Mouse (Mus musculus) C2C12 (cell line): ENCODE results near the gene Max. TPM values are rescaled to one million over a fixed set of nuclear protein-coding genes. Genes with fewer than 3 reads are reported as not detected.

Experiments
- H3K27me3 ChIP-seq: one replicate; pipeline ENCODE4 v1.6.1; 2011; ENCODE audit not compliant: control insufficient read depth, insufficient read depth, insufficient read length
- H3K36me3 ChIP-seq: one replicate; pipeline ENCODE4 v1.6.1; 2011; ENCODE audit not compliant: control insufficient read depth, insufficient read depth
- H3K4me3 ChIP-seq: one replicate; pipeline ENCODE4 v1.5.1; 2011; ENCODE audit warnings: mild to moderate bottlenecking, control low read depth; ENCODE audit not compliant: poor library complexity, insufficient read depth, severe bottlenecking
- H3K79me2 ChIP-seq: one replicate; pipeline ENCODE4 v1.6.1; 2011; ENCODE audit not compliant: control insufficient read depth, insufficient read depth
- H3K79me3 ChIP-seq: one replicate; pipeline ENCODE4 v1.6.1; 2011; ENCODE audit warnings: low read depth, control low read depth
- H3ac ChIP-seq: one replicate; pipeline ENCODE3; 2011; ENCODE audit warnings: low read depth; ENCODE audit not compliant: control insufficient read depth, insufficient read length
- CEBPB ChIP-seq: IDR thresholded peaks from one replicate; pipeline ENCODE4 v1.6.1; 2011; ENCODE audit warnings: low read depth, mild to moderate bottlenecking, control low read depth, moderate library complexity
- CTCF ChIP-seq: IDR thresholded peaks from one replicate; pipeline ENCODE4 v1.5.1; 2011; ENCODE audit not compliant: control insufficient read depth, insufficient read depth, insufficient read length
- FOSL1 ChIP-seq: IDR thresholded peaks from one replicate; pipeline ENCODE4 v1.8.0; 2011; ENCODE audit warnings: mild to moderate bottlenecking, low read length; ENCODE audit not compliant: poor library complexity, insufficient read depth, severe bottlenecking
- MAX ChIP-seq: IDR thresholded peaks from one replicate; pipeline ENCODE4 v1.6.1; 2011; ENCODE audit warnings: mild to moderate bottlenecking, control low read depth
- MYOD1 ChIP-seq: IDR thresholded peaks from one replicate; pipeline ENCODE4 v1.6.1; 2011; ENCODE audit warnings: low read depth; ENCODE audit not compliant: control insufficient read depth, insufficient read length
- MYOG ChIP-seq: IDR thresholded peaks from one replicate; pipeline ENCODE4 v1.6.1; 2011; ENCODE audit not compliant: control insufficient read depth, insufficient read length; ENCODE audit errors: extremely low read depth
- USF1 ChIP-seq: IDR thresholded peaks from one replicate; pipeline ENCODE4 v1.6.1; 2011; ENCODE audit warnings: low read depth, mild to moderate bottlenecking, control low read depth, moderate library complexity
- polyA plus RNA-seq: library from polyadenylated mRNA; unstranded; fragments of >200 nt; fragmentation: generic; extraction: Trizol; gene quantifications from one replicate; pipeline ENCODE4 v1.2.1, GENCODE M21; 2012; ENCODE audit warnings: missing spikeins

The Max gene
- polyA plus RNA-seq, 1 experiment: 52.9 TPM

DNA sequence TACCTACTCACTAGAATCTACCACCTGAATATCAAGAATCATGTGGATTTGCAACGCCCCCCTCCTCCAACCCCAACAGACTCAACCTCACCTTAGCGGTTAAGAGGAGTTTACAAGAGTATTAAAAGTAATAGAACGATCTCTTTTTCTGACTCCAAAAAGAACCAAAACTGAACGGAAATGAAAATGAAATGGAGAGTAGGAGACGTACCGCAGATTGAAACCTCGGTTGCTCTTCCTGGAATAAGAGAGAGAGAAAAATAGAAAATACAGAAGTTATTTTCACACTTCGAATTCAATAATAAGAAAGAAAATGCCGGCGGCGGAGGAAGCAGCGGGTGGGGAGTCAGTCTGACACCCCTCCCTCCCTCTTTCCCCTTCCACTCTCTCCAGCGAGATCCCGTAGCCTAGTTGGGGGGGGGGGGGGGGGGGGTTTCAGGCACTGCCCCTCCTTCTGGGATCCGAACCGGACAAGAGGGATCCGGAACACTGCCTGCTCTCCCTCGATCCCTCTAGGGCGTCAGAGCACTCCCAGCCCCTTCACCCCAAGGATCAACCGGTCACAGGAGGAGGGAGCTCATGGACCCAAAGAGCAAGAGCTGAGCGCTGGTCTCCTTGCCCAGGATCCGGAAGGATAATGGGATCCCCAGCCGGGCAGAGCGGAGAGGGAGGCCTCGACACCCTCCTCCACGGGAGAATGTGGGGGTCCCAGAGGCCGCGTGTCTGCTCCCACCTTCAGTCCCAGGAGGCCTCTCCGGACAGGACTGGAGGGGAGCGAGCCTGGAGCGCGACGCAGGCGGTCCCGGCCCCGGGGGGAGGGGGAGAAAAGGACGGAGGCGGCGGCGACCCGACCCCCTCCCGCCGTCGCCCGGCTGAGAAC, 709 bp downstream of the Max start:
- Histone ChIP-seq H3K79me3 (peaks cover 41% of the 10 kb centered on the region), H3K79me2 (peaks cover 57% of the 10 kb centered on the region), H3K36me3 (peaks cover 23% of the 10 kb centered on the region), H3K27me3 (no peaks in the 10 kb centered on the region), H3ac (peak overlapping the region; percentile 80), H3K4me3 (peak overlapping the region; percentile 89)
- TF ChIP-seq FOSL1: no peak

DNA sequence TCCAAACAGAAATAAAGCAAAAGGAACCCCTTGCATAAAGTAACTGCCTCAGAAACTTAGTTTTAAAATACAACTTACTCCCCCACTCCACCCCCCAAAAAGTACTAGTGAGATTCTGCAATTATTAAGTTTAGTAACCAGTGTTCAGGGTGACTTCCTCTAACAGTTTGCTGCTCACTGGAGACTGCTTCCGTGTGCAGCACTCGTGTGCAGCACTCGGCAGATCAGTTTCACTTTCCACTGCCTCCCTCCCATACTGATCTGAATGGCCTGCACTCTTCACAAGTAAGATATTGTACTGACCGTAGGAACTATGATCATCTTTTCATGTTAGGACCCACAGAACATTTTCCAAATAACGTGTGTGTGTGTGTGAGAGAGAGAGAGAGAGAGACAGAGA, 4.3 kb downstream of the Max start:
- no peak overlapping the region for H3K4me3 ChIP-seq
- H3K36me3 ChIP-seq: peaks cover 53% of the 10 kb centered on the region
- H3K79me3 ChIP-seq: peaks cover 45% of the 10 kb centered on the region
- H3K79me2 ChIP-seq: peaks cover 84% of the 10 kb centered on the region
- H3ac ChIP-seq: no peak overlapping the region
- H3K27me3 ChIP-seq: no peaks in the 10 kb centered on the region
- TF ChIP-seq CEBPB (no peak), CTCF (no peak), FOSL1 (no peak), MAX (no peak), USF1 (no peak), MYOG (no peak), MYOD1 (no peak)

DNA sequence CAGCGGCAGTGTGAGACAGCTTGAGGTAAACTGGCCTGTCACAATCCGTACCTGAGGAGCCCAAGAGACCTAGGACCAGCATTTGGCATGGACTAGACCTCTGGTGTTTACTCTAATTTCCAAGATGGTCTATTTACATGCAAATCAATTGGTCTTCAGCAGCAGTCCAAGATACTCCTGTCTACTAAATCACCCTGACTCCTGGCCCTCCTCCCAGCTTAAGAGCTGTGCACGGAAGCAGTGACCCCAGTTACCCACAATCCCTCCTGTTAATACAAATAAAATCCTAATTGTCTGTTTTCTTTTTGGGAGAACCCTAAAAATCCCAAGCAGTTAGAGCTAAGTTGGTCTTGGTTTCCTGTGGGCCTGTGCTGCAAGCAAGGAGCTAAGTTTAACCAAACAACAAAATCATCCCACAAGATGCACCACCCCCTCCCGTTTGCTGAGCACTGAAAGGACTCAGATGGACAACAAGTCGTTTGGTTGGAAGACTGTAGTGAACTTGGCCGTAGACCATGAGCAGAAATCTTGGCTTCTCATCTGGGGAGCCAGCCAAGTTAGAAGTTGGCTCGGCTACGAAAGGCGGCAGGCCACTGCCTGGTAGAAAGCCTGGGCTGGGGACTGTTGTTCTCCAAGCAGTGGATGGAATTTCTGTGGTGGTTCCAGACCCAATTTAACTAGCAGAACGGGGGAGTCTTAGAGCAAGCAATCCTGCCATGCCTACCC, 7.1 kb downstream of the Max start:
- Histone ChIP-seq H3ac (no peak overlapping the region), H3K4me3 (no peak overlapping the region), H3K79me3 (peaks cover 27% of the 10 kb centered on the region), H3K36me3 (peaks cover 77% of the 10 kb centered on the region), H3K27me3 (no peaks in the 10 kb centered on the region), H3K79me2 (peaks cover 62% of the 10 kb centered on the region)
- TF ChIP-seq MAX: no peak
- TF ChIP-seq MYOG: no peak
- TF ChIP-seq USF1: no peak
- TF ChIP-seq CEBPB: no peak
- no peak for TF ChIP-seq MYOD1
- TF ChIP-seq FOSL1: no peak
- no peak for TF ChIP-seq CTCF

DNA sequence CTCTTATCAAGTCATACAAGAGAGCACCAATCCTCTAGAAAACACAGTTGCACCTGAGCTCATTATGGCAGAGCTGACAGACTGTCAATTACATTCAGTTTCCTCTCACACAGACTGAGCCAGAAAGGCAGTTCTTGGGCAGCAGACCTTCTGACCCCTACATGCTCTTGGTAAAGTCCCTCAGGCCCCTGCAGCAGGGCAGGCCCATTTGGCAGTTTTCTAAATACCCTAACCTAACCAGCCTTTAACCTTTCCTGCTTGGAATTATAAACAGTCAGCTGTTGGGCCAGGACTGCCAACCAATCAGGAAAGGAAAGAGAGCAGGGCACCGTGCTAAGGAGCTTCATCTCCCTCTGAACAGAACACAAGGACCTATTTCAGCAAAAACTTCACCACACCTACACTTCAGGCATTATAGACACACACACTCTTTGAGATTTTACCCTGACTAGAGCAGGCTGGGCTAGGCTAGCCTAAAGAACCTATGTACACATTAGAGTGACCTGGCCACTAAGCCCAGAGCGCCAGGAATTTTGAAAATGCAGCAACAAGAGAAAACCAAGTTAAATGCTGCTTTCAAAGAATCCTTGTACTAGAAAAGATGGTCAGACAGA, 8.1 kb downstream of the Max start:
- Histone ChIP-seq H3K4me3 (no peak overlapping the region), H3ac (no peak overlapping the region), H3K79me3 (peaks cover 20% of the 10 kb centered on the region), H3K27me3 (no peaks in the 10 kb centered on the region), H3K79me2 (peaks cover 52% of the 10 kb centered on the region), H3K36me3 (peaks cover 72% of the 10 kb centered on the region)
- TF ChIP-seq CEBPB: no peak
- no peak for TF ChIP-seq MYOG
- no peak for TF ChIP-seq FOSL1

DNA sequence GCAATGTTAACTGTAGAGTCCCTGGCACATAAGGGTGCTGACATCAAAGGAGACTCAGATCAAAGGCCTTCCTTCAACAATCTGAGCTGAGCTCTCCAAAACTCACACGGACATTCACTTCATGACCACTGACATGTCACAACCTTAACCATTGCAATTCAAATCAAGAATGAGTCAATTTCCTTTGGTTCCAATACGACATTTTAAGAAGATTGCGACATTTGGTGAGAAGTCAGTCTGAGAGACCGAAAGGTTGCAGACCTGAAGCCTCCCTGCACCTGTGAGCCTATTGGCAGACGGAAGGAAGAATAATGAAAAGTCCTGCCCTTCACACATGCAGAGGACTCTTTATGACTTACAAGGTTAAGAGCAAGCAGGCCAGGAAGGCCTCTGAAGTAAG, 11.7 kb downstream of the Max start:
- no peak overlapping the region for H3ac ChIP-seq
- TF ChIP-seq USF1 (no peak), MYOD1 (no peak), MYOG (no peak), CEBPB (peak; percentile 6), FOSL1 (no peak)
- no peaks in the 10 kb centered on the region for H3K27me3 ChIP-seq
- peaks cover 85% of the 10 kb centered on the region for H3K36me3 ChIP-seq
- H3K79me2 ChIP-seq: peaks cover 28% of the 10 kb centered on the region
- H3K79me3 ChIP-seq: peaks cover 4% of the 10 kb centered on the region
- no peak overlapping the region for H3K4me3 ChIP-seq

DNA sequence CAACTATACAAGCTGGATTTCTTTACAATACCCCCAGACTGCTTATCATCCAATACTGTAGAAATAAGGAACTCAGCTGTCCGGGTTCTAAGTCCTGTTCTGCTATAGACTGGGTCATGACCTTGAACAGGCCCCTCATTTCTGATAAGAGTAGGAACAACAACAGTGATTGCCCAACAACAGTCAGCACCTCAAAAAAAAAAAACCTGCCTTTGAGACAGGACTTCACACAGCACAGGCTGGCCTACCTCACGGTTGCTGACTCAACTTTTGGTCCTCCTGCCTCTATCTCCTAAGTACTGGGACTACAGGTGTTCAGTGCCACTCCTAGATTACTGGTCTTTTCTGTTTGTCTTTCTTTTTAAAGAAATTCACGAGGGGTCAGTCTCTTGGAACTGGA, 13.2 kb downstream of the Max start:
- H3K36me3 ChIP-seq: peaks cover 83% of the 10 kb centered on the region
- TF ChIP-seq CTCF (no peak), FOSL1 (no peak), MAX (no peak), MYOD1 (no peak), USF1 (no peak), CEBPB (no peak), MYOG (no peak)

More for the DNA sequence above, 13.2 kb downstream of the Max start:
- Histone ChIP-seq H3K4me3 (no peak overlapping the region), H3ac (no peak overlapping the region), H3K79me3 (peaks cover 4% of the 10 kb centered on the region), H3K79me2 (peaks cover 15% of the 10 kb centered on the region), H3K27me3 (no peaks in the 10 kb centered on the region)
